Mouse (Mus musculus): ENCODE results near the gene Tmem201. TPM values are rescaled to one million over a fixed set of nuclear protein-coding genes. Genes with fewer than 3 reads are reported as not detected.
"Not testable (repeated sequence)": the region's sequence is repeated elsewhere in the genome, so short reads cannot be mapped to it uniquely, and the experiment has no call there.

The Tmem201 gene
- polyA plus RNA-seq, 1 experiment from 2014 or later = 35.1 TPM

DNA sequence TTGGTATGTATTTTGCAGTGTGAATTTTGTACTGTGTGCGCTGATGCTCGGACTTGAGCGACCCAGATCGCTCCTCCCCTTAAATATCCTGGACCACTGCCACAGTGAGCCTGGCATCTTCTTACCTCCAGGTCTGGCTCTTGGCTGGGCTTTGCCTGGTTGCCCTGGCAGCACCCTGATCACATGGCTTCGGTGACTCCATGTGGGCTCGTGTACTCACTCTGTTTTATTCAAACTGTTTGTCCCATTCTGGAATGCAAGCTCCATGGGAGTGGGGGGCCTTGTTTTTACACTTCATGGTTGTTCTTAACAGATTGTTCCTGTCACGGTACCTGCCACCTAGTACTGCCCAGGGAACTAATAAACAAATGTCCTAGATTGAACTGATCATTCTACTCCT lies 37.5 kb upstream of the Tmem201 start:
- no peak overlapping the region for H3K4me2 ChIP-seq (ENCODE audit: low read depth, low read length)
- ATAC-seq (ENCODE audit: low read depth) = no peak
- 64% methylated on average over 7 of the region's 7 CpGs for WGBS
- no peaks in the 10 kb centered on the region for H3K36me3 ChIP-seq (ENCODE audit: control insufficient read depth, insufficient read depth, low read length)
- H3K27ac ChIP-seq (ENCODE audit: low read depth, low read length) = no peak overlapping the region
- H3K4me1 ChIP-seq (ENCODE audit: control insufficient read depth, insufficient read depth, low read length) = peaks cover 16% of the 10 kb centered on the region; the same call in 1 of the 2 replicates
- no peak overlapping the region for H3K4me3 ChIP-seq (ENCODE audit: low read depth, low read length)
- no peak overlapping the region for H3K9ac ChIP-seq (replicated peaks; ENCODE audit: low read depth, low read length)
- no peaks in the 10 kb centered on the region for H3K27me3 ChIP-seq (ENCODE audit: control insufficient read depth, insufficient read depth, low read length)
- no peaks in the 10 kb centered on the region for H3K9me3 ChIP-seq (ENCODE audit: control insufficient read depth, low read length)

DNA sequence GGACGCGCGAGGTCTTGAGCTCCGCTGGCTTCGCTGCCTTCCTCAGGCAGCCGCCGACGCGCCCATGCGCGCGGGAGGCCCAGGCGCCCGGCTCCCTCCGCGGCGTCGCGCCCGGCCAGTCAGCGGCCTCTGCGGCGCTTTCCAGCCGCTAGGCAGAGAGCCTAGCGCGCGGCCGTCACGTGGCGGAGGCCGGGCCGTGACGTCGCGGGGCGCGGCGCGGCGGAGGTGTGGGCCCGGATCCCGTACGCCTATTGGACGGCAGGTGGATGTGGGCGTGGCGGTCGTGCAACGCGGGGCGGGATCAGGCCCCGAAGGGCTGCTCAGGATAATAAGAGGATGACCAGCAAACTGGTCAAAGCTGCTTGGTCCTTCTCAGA lies 36.2 kb upstream of the Tmem201 start, which contains the start of gene Slc25a33:
Slc25a33 (minus strand) TSS at position 184 of the 377 bp plus-strand sequence.
- peak within 1 kb of the TSS; percentile 92 for H3K27ac ChIP-seq (ENCODE audit: low read depth, low read length)
- peak within 1 kb of the TSS; percentile 97 for H3K4me2 ChIP-seq (ENCODE audit: low read depth, low read length)
- peak; percentile 97 for ATAC-seq (ENCODE audit: low read depth)
- peak within 1 kb of the TSS; percentile 83 for H3K4me3 ChIP-seq (ENCODE audit: low read depth, low read length)
- H3K27me3 ChIP-seq (ENCODE audit: control insufficient read depth, insufficient read depth, low read length) = no peaks in the 10 kb centered on the region
- whole genome bisulfite sequencing = under 1% methylated on average over 51 of the region's 51 CpGs
- no peaks in the 10 kb centered on the region for H3K36me3 ChIP-seq (ENCODE audit: control insufficient read depth, insufficient read depth, low read length)
- no peaks in the 10 kb centered on the region for H3K9me3 ChIP-seq (ENCODE audit: control insufficient read depth, low read length)
- peak within 1 kb of the TSS; percentile 84 for H3K9ac ChIP-seq (replicated peaks; ENCODE audit: low read depth, low read length)
- peaks cover 16% of the 10 kb centered on the region; the same call in 1 of the 2 replicates for H3K4me1 ChIP-seq (ENCODE audit: control insufficient read depth, insufficient read depth, low read length)

DNA sequence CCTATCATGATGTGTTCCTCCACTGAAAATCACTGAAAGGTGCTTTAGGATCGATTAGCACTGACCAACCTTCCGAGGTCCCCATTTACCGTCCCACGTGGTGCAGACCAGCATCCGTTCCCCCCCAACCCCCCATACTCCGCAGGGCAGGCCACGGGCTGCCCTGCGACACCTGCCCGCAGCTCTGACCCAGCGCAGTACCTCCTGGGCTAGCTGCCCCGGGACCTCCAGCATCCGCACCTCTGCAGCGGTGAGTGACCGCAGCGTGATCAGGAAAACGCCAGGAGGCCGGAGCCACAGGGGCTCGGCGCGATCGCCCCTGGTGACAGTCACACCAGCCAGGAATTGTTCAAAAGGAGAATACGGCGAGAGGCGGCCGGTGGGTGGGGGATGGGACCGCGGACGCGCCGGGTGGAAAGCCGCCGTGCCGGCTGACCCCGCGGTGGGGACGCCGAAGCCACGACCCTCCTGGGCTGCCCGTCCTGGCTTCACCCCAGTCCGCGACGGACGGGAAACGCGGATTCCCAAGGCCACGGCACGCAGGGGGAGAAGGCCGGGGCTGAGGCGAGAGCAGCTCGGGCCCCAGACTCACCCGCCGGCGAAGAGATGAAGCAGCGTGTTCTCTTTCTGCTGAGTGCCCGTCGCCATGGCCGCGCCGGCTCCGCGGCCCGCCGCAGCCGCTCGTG lies 35.7 kb upstream of the Tmem201 start:
- Histone ChIP-seq H3K9ac (replicated peaks; ENCODE audit: low read depth, low read length) (peak overlapping the region; percentile 84), H3K4me1 (ENCODE audit: control insufficient read depth, insufficient read depth, low read length) (peaks cover 16% of the 10 kb centered on the region; the same call in 1 of the 2 replicates), H3K27ac (ENCODE audit: low read depth, low read length) (peak overlapping the region; percentile 92), H3K9me3 (ENCODE audit: control insufficient read depth, low read length) (no peaks in the 10 kb centered on the region), H3K4me3 (ENCODE audit: low read depth, low read length) (peak overlapping the region; percentile 83), H3K36me3 (ENCODE audit: control insufficient read depth, insufficient read depth, low read length) (no peaks in the 10 kb centered on the region), H3K4me2 (ENCODE audit: low read depth, low read length) (peak overlapping the region; percentile 97), H3K27me3 (ENCODE audit: control insufficient read depth, insufficient read depth, low read length) (no peaks in the 10 kb centered on the region)
- ATAC-seq (ENCODE audit: low read depth) = peak; percentile 74
- WGBS = under 1% methylated on average over 54 of the region's 65 CpGs

DNA sequence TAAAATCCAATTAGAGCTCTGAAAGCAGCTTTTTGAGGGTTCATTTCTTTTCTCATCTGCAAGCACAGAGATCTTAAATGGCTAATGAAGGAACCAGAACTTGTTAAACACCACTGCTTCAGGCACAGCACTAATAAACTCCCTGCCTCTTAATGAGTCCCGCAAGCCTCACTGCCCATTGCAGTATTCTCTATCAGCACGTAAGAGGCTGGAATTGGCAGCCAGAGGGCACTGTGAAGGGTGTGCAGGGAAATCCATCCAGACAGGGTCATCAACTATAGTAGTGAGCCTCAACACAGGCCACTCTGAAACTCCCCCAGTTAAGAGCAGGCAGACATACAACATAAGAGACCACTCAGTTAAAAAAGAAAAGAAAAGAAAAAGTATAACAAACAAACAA lies 34.5 kb upstream of the Tmem201 start:
- Histone ChIP-seq H3K4me3 (ENCODE audit: low read depth, low read length) (peak overlapping the region; percentile 83; the same call in 1 of the 2 replicates), H3K4me1 (ENCODE audit: control insufficient read depth, insufficient read depth, low read length) (peaks cover 16% of the 10 kb centered on the region; the same call in 1 of the 2 replicates), H3K36me3 (ENCODE audit: control insufficient read depth, insufficient read depth, low read length) (no peaks in the 10 kb centered on the region), H3K9ac (replicated peaks; ENCODE audit: low read depth, low read length) (no peak overlapping the region), H3K27me3 (ENCODE audit: control insufficient read depth, insufficient read depth, low read length) (no peaks in the 10 kb centered on the region), H3K9me3 (ENCODE audit: control insufficient read depth, low read length) (no peaks in the 10 kb centered on the region), H3K27ac (ENCODE audit: low read depth, low read length) (no peak overlapping the region), H3K4me2 (ENCODE audit: low read depth, low read length) (peak overlapping the region; percentile 97)
- no peak for ATAC-seq (ENCODE audit: low read depth)
- WGBS = 11% methylated on average over 2 of the region's 2 CpGs

DNA sequence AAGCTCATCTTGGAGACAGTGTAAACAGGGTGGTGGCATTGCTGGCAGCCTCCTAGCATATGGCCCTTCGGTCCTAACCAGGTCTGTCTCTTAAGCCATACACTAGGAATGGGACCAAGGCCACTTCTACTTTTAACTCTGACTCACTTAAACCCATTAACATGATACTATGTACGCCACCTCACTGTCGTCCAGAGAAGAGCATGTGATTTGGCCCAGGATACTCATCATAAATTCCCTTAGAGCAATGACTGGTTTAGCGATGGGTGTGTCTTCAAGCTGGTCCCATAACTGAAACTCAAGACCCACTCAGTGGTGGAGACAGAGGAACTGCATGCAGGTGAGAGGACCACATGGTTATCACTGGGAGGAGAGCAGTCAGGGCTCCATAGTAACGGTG lies 27.4 kb upstream of the Tmem201 start:
- Histone ChIP-seq H3K4me3 (ENCODE audit: low read depth, low read length) (no peak overlapping the region), H3K4me2 (ENCODE audit: low read depth, low read length) (no peak overlapping the region), H3K4me1 (ENCODE audit: control insufficient read depth, insufficient read depth, low read length) (no peaks in the 10 kb centered on the region), H3K27ac (ENCODE audit: low read depth, low read length) (no peak overlapping the region), H3K27me3 (ENCODE audit: control insufficient read depth, insufficient read depth, low read length) (no peaks in the 10 kb centered on the region), H3K9me3 (ENCODE audit: control insufficient read depth, low read length) (no peaks in the 10 kb centered on the region), H3K36me3 (ENCODE audit: control insufficient read depth, insufficient read depth, low read length) (0 out of 2 replicates have a peak, but pooled peaks cover 2% of the 10 kb centered on the region), H3K9ac (replicated peaks; ENCODE audit: low read depth, low read length) (no peak overlapping the region)
- WGBS = 90% methylated on average over 5 of the region's 5 CpGs
- no peak for ATAC-seq (ENCODE audit: low read depth)

DNA sequence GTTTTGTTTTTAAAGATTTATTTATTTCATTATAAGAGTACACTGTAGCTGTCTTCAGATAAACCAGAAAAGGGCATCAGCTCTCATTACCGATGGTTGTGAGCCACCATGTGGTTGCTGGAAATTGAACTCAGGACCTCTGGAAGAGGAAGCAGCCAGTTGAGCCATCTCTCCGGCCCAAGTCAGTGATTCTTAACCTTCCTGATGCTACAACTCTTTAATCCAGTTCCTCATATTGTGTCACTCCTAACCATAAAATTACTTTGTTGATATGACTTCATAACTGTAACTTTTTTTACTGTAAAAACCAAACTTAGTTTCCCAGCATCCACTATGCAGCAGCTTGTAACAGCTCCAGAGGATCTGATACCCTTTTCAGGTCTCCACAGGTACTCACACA lies 25.5 kb upstream of the Tmem201 start:
- 95% methylated on average over 2 of the region's 2 CpGs for WGBS
- ATAC-seq (ENCODE audit: low read depth) = no peak

DNA sequence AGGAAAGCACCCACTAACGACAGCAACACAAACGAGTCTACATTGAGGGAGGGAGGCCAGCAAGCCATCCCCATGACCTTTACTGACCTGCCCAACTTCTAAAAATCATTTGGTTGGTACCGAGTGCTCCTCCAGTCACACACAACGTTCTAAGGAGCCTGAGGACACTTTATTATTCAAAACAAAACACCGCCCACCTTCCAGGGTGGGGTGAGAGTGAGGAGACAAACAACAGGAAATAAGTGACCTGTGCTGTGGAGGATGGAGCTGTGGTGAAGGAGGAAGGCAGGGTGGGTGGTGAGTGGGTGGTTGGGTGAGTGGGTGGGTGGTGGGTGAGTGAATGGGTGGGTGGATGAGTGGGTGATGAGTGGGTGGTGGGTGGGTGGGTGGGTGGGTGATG lies 21.7 kb upstream of the Tmem201 start:
- H3K27ac ChIP-seq (ENCODE audit: low read depth, low read length) = no peak overlapping the region
- WGBS = 67% methylated on average over 5 of the region's 5 CpGs
- no peaks in the 10 kb centered on the region for H3K4me1 ChIP-seq (ENCODE audit: control insufficient read depth, insufficient read depth, low read length)
- H3K9me3 ChIP-seq (ENCODE audit: control insufficient read depth, low read length) = no peaks in the 10 kb centered on the region
- H3K27me3 ChIP-seq (ENCODE audit: control insufficient read depth, insufficient read depth, low read length) = no peaks in the 10 kb centered on the region
- ATAC-seq (ENCODE audit: low read depth) = no peak
- no peak overlapping the region for H3K9ac ChIP-seq (replicated peaks; ENCODE audit: low read depth, low read length)
- no peak overlapping the region for H3K4me3 ChIP-seq (ENCODE audit: low read depth, low read length)
- H3K4me2 ChIP-seq (ENCODE audit: low read depth, low read length) = no peak overlapping the region
- peaks cover 6% of the 10 kb centered on the region; the same call in 1 of the 2 replicates for H3K36me3 ChIP-seq (ENCODE audit: control insufficient read depth, insufficient read depth, low read length)

More for the DNA sequence above, 25.5 kb upstream of the Tmem201 start:
- Histone ChIP-seq H3K4me1 (ENCODE audit: control insufficient read depth, insufficient read depth, low read length) (no peaks in the 10 kb centered on the region), H3K27me3 (ENCODE audit: control insufficient read depth, insufficient read depth, low read length) (no peaks in the 10 kb centered on the region), H3K9ac (replicated peaks; ENCODE audit: low read depth, low read length) (no peak overlapping the region), H3K27ac (ENCODE audit: low read depth, low read length) (no peak overlapping the region), H3K36me3 (ENCODE audit: control insufficient read depth, insufficient read depth, low read length) (peaks cover 6% of the 10 kb centered on the region; the same call in 1 of the 2 replicates), H3K4me2 (ENCODE audit: low read depth, low read length) (no peak overlapping the region), H3K9me3 (ENCODE audit: control insufficient read depth, low read length) (no peaks in the 10 kb centered on the region), H3K4me3 (ENCODE audit: low read depth, low read length) (no peak overlapping the region)

DNA sequence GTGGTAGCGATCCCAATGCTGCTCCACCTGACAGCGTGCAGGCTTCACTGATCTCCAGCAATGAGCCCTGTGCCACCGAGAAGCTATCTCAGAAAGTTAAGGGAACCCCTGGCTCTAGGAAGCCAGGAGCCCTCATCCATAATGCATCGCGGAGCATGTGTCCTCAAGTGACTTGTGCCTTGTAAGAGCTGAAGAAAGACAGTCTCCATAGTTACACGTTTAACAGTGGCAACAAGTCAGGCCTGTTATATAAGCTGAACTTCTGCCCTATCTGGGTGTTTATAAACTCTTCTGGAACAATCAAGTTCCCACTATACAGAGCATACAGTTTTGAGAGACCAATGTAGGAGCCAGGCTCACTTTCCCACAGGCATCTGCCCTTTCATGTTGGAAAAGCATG lies 20.6 kb upstream of the Tmem201 start:
- no peaks in the 10 kb centered on the region for H3K27me3 ChIP-seq (ENCODE audit: control insufficient read depth, insufficient read depth, low read length)
- H3K9me3 ChIP-seq (ENCODE audit: control insufficient read depth, low read length) = no peaks in the 10 kb centered on the region
- H3K4me3 ChIP-seq (ENCODE audit: low read depth, low read length) = no peak overlapping the region
- no peak for ATAC-seq (ENCODE audit: low read depth)
- no peaks in the 10 kb centered on the region for H3K4me1 ChIP-seq (ENCODE audit: control insufficient read depth, insufficient read depth, low read length)
- peaks cover 6% of the 10 kb centered on the region; the same call in 1 of the 2 replicates for H3K36me3 ChIP-seq (ENCODE audit: control insufficient read depth, insufficient read depth, low read length)
- no peak overlapping the region for H3K9ac ChIP-seq (replicated peaks; ENCODE audit: low read depth, low read length)
- WGBS = 55% methylated on average over 6 of the region's 6 CpGs
- no peak overlapping the region for H3K4me2 ChIP-seq (ENCODE audit: low read depth, low read length)
- no peak overlapping the region for H3K27ac ChIP-seq (ENCODE audit: low read depth, low read length)

DNA sequence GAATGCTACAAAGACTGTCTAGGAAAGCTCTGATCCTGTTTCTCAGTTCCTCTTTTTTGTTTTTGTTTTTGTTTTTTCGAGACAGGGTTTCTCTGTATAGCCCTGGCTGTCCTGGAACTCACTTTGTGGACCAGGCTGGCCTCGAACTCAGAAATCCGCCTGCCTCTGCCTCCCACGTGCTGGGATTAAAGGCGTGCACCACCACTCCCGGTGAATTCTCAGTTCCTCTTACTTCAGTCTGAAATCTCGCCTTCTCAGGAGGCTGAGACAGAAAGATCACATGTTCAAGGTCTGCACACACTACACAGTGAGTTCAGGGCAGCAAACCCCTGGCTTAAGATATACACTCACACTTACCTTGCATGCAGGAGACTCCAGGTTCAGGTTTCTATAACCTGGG lies 18.7 kb upstream of the Tmem201 start:
- H3K27me3 ChIP-seq (ENCODE audit: control insufficient read depth, insufficient read depth, low read length); H3K4me1 ChIP-seq (ENCODE audit: control insufficient read depth, insufficient read depth, low read length); H3K27ac ChIP-seq (ENCODE audit: low read depth, low read length); H3K9me3 ChIP-seq (ENCODE audit: control insufficient read depth, low read length); H3K4me2 ChIP-seq (ENCODE audit: low read depth, low read length); H3K36me3 ChIP-seq (ENCODE audit: control insufficient read depth, insufficient read depth, low read length); H3K4me3 ChIP-seq (ENCODE audit: low read depth, low read length); ATAC-seq (ENCODE audit: low read depth); H3K9ac ChIP-seq (replicated peaks; ENCODE audit: low read depth, low read length): not testable (repeated sequence)
- WGBS = 97% methylated on average over 7 of the region's 7 CpGs

Data from neural tube, embryonic 14.5 days (tissue).